Mouse (Mus musculus) adrenal gland, adult (tissue): ENCODE measurements around the gene Wdr91.

Experiments used
- DNase-seq, 2 experiments: peaks; one replicate each; pipeline ENCODE4 v3.0.0; 2022 to 2023; ENCODE audit warnings: low spot score in 1 of 2; ENCODE audit not compliant: inconsistent age in 2 of 2

Gene Wdr91

DNA sequence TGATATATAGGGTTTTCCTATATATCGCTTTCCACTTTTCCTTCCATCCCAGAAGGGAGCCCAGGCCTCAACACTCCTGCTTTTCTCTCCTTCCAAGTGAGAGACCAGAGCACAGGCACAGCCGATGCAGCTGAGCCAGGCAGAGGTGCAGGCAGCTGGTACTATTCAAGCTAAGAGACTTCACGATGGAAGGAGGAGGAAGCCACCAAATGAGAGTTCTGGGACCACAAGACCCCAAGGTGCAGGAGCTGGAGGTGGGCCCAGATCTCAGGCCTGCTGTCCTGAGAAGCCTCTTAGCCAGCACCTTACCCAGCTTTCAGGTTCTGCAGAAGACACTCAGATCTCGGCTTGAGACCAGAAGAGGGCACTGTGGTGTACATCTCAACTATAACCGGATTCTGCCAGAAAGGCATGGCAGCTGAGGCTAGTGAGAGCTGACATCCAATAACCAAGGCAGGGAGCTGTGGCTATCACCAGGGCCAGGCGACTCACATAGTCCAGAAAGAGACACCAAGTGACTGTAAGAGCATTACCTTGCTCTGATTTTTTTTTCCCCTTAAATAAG lies 30.7 kb downstream of the Wdr91 start:
- peak; percentile 61 to 82 for DNase-seq

GRCm38 (mm10) chr6:34879101-34879740 lies 31.5 kb downstream of the Wdr91 start:
- DNase-seq, result peak in 1 of 2 experiments; percentile 25

DNA sequence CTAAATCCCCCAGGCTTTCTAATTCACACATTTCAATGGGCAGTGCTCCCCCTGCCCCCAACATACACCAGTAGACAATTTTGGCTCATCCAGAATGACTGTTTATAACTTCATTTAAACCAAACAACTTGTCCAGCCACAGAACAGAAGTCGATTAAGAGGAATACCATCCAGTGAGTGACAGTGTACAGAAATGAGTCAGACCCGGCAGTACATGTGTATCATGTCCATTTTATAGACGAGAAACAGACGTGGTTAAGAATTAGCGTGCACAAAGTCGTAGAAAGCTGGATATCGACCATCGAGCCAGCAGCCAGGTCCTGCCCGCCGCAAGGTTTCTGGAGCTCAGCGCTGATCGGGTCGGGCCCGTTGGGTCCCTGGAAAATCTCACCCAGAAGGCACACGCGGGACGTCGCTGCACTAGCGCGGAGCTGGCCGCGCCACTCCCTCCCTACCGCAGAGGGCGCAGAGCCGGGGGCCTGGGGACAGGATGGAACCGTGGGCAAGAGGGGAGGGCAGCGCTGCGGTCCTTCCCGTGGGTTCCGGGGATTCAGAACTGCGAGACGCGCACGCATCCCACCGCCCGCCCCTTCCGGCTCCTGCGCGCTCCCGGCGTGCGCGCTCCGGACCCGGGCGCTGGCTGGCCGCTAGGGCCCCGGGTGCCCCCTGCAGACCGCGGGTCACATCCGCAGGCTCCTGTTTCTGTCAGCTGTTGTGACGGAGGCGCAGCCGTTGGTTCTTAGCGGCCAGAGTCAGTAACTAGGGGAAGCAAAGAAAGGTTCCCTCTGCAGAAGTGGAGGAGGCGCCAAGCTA lies 33.0 kb downstream of the Wdr91 start, which contains the start of gene Cyren:
TSS of gene Cyren (minus strand) at position 552 of the 813 bp plus-strand sequence.
- peak; percentile 97 for DNase-seq

GRCm38 (mm10) chr6:34876835-34877156 lies 33.9 kb downstream of the Wdr91 start:
- peak in 1 of 2 experiments; percentile 44 for DNase-seq

- peak in 1 of 2 experiments; percentile 42 for DNase-seq
Measured at GRCm38 (mm10) chr6:34875966-34876834, 34.5 kb downstream of the Wdr91 start.

GRCm38 (mm10) chr6:34875268-34875761 lies 35.4 kb downstream of the Wdr91 start:
- DNase-seq, result peak in 1 of 2 experiments; percentile 64

DNA sequence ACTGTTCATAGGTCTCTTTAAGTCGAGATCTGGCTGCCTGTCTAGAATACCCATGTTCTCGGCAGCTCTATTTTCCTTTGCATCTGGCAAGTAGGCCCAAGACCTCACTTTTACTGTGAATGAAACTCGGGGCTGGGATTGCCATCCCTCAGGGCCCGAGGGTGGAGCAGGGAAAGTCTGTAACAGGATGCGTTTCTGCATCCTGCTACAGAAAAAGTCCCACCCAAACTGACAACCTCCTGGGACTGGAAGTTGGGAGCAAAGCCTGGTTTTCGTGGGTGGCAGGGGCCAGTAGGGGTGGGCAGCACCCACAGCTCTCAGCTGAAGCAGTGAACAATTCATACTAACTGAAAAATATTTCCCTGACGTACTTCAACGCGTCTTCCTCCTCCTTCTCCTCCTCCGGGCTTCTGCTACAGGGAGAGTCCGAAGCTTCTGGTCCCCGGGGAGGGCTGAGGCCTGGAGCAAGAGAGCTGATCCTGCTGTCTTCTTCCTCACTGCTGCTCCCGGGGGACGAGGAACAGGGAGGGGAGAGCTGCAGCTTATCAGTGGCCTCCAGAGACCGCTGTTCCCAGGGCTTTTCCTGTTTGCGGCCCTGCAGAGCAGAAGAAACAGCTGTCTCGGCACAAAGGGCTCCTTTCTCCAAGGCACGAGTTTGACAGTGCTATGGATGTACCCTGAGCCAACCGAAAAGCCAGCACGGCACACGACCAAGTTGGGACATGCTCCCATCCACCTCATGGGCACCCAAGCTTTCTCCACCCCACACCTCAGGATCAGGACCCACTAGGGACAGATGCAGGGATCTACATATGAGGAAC lies 36.4 kb downstream of the Wdr91 start:
- DNase-seq, result peak; percentile 69 to 78

DNA sequence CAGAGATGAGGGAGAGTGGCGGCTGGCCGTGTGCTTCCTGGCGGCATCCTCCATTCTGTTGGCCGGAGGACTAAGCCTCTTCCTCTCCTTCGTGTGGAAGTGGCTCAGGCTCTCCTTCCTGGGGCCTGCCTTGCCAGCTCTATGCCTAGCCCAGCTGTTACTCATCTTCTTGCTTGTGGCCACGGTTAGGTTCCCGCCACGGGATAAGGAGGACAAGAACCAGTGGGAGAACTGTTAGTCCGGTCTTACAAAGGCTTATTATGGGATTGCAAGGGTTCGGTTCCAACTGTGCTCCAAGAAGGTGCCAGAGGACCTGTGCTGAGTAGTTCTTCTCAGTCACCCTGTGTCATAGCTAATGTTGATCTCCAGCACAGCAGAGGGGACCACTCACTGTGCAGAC lies 37.8 kb downstream of the Wdr91 start:
- peak in 1 of 2 experiments; percentile 25 for DNase-seq

GRCm38 (mm10) chr6:34871929-34872328 lies 38.7 kb downstream of the Wdr91 start:
- no peak for DNase-seq

- DNase-seq, result no peak
Measured at GRCm38 (mm10) chr6:34870724-34871123, 40.0 kb downstream of the Wdr91 start.

- DNase-seq, result no peak
Measured at GRCm38 (mm10) chr6:34870136-34870535, 40.5 kb downstream of the Wdr91 start.

DNA sequence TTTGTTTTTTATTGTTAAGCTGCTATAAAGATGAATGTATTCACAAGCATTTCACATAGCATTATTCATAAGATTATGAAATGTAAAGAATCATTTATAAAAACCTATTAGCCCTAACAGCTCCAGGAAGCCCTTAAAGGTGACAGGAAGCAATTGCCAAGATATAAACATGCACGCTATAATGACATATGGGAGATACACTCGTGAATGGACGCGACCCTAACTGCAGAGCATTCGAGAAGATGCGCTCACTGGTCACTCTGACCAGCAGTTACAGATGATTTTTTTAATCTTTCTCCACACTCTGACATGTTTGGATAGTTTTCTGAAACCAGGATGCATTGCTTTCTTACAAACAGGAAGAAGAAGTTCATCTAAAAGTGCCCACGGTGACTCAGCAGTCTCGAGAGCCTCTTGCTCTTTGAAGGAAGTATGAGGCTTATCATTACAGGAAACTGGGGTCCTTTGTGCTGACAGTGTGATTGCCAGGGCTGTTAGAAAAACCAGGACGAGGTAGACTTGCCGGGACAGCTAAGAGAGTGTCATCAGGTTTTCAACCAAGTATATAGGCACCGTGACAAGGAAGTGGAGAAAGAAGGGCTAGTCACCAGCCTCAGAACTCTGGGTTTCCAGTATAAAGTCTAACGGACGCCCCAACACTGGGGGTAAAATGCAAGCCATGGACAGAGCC lies 41.3 kb downstream of the Wdr91 start:
- peak in 1 of 2 experiments; percentile 65 for DNase-seq

GRCm38 (mm10) chr6:34868507-34869217 lies 42.0 kb downstream of the Wdr91 start:
- DNase-seq, result peak in 1 of 2 experiments; percentile 33

GRCm38 (mm10) chr6:34867995-34868350 lies 42.7 kb downstream of the Wdr91 start:
- peak in 1 of 2 experiments; percentile 17 for DNase-seq

DNA sequence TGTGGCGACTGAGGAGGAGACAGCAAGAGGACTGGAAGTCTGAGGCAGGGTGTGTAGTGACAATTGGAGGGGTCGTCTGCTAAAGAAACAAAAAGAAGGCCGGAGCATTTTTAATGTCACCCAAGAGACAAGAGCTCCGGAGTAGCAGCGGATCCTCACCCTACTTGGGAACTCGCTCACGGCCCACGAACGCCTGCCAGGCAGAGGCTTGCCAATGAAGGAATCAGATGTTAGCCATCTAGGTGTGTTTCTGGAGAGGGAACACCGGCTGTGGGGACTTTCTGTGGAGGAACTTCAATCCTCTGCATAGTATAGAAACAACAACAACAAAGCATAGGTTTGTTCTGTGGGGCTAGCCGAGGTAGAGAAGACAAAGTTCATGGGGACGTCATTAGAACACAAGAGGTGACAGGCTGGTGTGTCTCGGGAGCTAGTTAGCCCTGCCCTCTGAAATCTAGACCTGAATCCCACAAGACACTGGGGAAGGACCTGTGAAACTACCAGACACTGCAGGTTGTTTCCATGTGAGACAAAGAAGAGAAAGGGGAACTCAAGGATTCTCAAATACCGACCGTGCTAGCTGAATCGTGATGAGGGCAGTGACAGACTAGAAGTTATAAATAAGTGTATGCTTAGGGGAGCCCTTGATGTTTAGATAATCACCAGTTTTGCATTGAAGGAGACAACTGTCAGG lies 43.2 kb downstream of the Wdr91 start:
- peak in 1 of 2 experiments; percentile 18 for DNase-seq

- peak in 1 of 2 experiments; percentile 20 for DNase-seq
Measured at GRCm38 (mm10) chr6:34866786-34867185, 43.9 kb downstream of the Wdr91 start.

DNA sequence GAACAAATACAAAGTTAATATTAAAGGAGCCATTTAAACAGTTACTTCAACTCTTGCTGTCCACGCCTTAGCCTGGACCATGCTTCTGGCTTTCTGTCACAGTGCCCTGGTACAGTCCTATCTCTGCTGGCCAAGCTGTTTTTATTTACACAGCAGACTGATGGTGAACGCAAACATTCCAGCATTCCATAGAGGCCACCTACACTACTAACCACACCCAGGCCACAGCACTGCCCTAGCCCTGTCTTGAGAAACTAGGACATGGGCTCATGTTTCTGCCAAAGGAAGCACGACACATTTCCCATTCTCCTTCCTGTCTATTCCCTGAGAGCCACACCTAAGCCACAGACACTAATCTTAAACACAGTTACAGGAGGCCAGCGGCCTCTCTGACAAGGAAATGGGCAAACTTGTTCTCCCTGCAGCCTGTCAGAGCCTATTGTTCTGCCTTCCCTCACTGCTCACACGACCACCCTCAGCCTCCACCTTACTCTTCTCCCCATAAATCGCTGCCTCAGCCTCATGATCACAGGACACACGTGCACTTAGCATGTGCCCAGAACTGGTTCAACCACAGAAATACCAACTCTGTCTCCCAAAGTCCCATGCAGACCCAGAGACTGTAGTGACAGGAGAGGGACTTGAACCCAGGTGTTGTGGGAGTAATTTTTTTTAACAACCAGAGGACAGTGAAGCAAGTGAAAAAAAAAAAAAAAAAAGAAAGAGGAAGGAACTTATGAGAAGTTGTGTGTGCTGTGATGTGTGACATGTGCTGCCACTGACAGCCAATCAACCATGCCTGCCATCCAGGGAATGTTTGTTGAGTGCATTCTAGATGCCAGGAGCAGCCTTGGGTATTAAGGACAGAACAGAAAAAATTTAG lies 44.7 kb downstream of the Wdr91 start:
- DNase-seq, result peak; percentile 38 to 66
